Mouse (Mus musculus): Measurements from ENCODE around the gene H2-K1. TPM values are rescaled to one million over a fixed set of nuclear protein-coding genes. Genes with fewer than 3 reads are reported as not detected.

The H2-K1 gene
- total and polyA plus RNA-seq, 3 experiments = 1,734 to 2,472 (median 1,753) TPM

- dilution Hi-C loops (cut with MboI; ENCODE audit: extremely low pct_ligation_motif_present, extremely low pct_unique_long_range_greater_than_20kb, low sequenced_read_pairs) = no loop called here
Measured at GRCm38 (mm10) chr17:33979512-33980050, 20.6 kb downstream of the H2-K1 start.

GRCm38 (mm10) chr17:33978631-33979031 lies 21.5 kb downstream of the H2-K1 start:
- in situ Hi-C loops (cut with MboI; ENCODE audit: low pct_ligation_motif_present, low pct_unique_long_range_greater_than_20kb, low sequenced_read_pairs) (loop anchor here (25.0 kb wide), 1 partner anchor 1484 kb away; the partner anchor contains the start of gene H2-Q10), dilution Hi-C loops (cut with MboI; ENCODE audit: extremely low pct_ligation_motif_present, extremely low pct_unique_long_range_greater_than_20kb, low sequenced_read_pairs) (no loop called here)
- Histone ChIP-seq H3K79me2 (replicated peaks; ENCODE audit: control insufficient read depth, extremely low read depth, insufficient read depth, poor library complexity, severe bottlenecking) (no peaks in the 10 kb centered on the region), H3K9ac (ENCODE audit: insufficient read depth, low read depth) (peak overlapping the region; percentile 31), H3K36me3 (replicated peaks in 1 of 2; ENCODE audit: control insufficient read depth in 1 of 2, insufficient read depth in 1 of 2, low read length in 1 of 2) (peaks cover 0 to 12% of the 10 kb centered on the region in 2 experiments), H3K27me3 (replicated peaks) (no peaks in the 10 kb centered on the region), H3K27ac (ENCODE audit: insufficient read depth, low read depth) (peak overlapping the region; percentile 16; the same call in 1 of the 2 replicates), H3K4me1 (ENCODE audit: control insufficient read depth in 1 of 2, insufficient read depth in 2 of 2) (peaks cover 6 to 18% of the 10 kb centered on the region in 2 experiments; a peak in 3 of 4 replicates), H3K4me3 (replicated peaks in 1 of 3; ENCODE audit: low read depth in 2 of 3, low read length in 2 of 3, poor library complexity in 1 of 3) (peak overlapping the region; percentile 52 to 70 (median 69)), H3K4me2 (ENCODE audit: insufficient read depth, low read depth, poor library complexity, severe bottlenecking) (no peak overlapping the region), H3K9me3 (replicated peaks; ENCODE audit: low read length) (no peaks in the 10 kb centered on the region)
- peak; percentile 99 for DNase-seq (ENCODE audit: extremely low read depth)
- TF ChIP-seq MXI1 (IDR thresholded peaks at IDR 0.05; ENCODE audit: low read depth, low read length) (no peak; the same call in 1 of the 2 replicates), EP300 (IDR thresholded peaks at IDR 0.05; ENCODE audit: low read length) (peak; percentile 93), SMC3 (IDR thresholded peaks at IDR 0.05; ENCODE audit: low read depth, low read length) (no peak), IRF4 (IDR thresholded peaks at IDR 0.05; ENCODE audit: low read depth, low read length) (peak; percentile 98), ZKSCAN1 (IDR thresholded peaks at IDR 0.05; ENCODE audit: borderline replicate concordance, low read depth, low read length) (no peak), KAT2A (IDR thresholded peaks at IDR 0.05; ENCODE audit: insufficient replicate concordance, low read length) (no peak), JUND (conservative IDR thresholded peaks at IDR 0.05; ENCODE audit: low read depth, low read length) (peak; percentile 45; the same call in 1 of the 2 replicates), CTCF (conservative IDR thresholded peaks at IDR 0.05 in 1 of 2, IDR thresholded peaks at IDR 0.05 in 1 of 2; ENCODE audit: low read depth in 2 of 2, low read length in 2 of 2) (no peak), MEF2A (IDR thresholded peaks at IDR 0.05; ENCODE audit: borderline replicate concordance, low read depth, low read length) (0 out of 2 replicates have a peak, but pooled peaks have one; percentile 51), BHLHE40 (IDR thresholded peaks at IDR 0.05; ENCODE audit: low read depth, low read length) (peak; percentile 63), RAD21 (IDR thresholded peaks at IDR 0.05; ENCODE audit: low read depth, low read length) (no peak), ZC3H11A (IDR thresholded peaks at IDR 0.05; ENCODE audit: low read depth, low read length) (no peak), POLR2AphosphoS2 (IDR thresholded peaks at IDR 0.05; ENCODE audit: low read depth, low read length) (peak; percentile 62; the same call in 1 of the 2 replicates), ELF1 (IDR thresholded peaks at IDR 0.05; ENCODE audit: low read depth, low read length) (no peak; the same call in 1 of the 2 replicates), UBTF (IDR thresholded peaks at IDR 0.05; ENCODE audit: low read depth, low read length) (no peak), E2F4 (IDR thresholded peaks at IDR 0.05; ENCODE audit: insufficient replicate concordance, low read depth, low read length) (no peak), PAX5 (IDR thresholded peaks at IDR 0.05; ENCODE audit: low read length) (no peak), ETS1 (conservative IDR thresholded peaks at IDR 0.05; ENCODE audit: low read depth, low read length) (peak; percentile 95), POLR2A (IDR thresholded peaks at IDR 0.05; ENCODE audit: low read depth, low read length) (peak; percentile 76), HCFC1 (IDR thresholded peaks at IDR 0.05; ENCODE audit: low read depth, low read length) (no peak), JUN (IDR thresholded peaks at IDR 0.05; ENCODE audit: insufficient read depth, low read depth, low read length) (peak; percentile 71), USF2 (conservative IDR thresholded peaks at IDR 0.05; ENCODE audit: low read depth, low read length) (no peak), NRF1 (IDR thresholded peaks at IDR 0.05; ENCODE audit: low read depth, low read length) (no peak), GABPA (IDR thresholded peaks at IDR 0.05; ENCODE audit: insufficient replicate concordance, low read depth, low read length) (no peak), CHD2 (IDR thresholded peaks at IDR 0.05; ENCODE audit: low read length) (peak; percentile 77; the same call in 1 of the 2 replicates), SIN3A (IDR thresholded peaks at IDR 0.05; ENCODE audit: low read length) (peak; percentile 72; the same call in 1 of the 2 replicates), NELFE (IDR thresholded peaks at IDR 0.05; ENCODE audit: low read depth, low read length) (peak; percentile 66; the same call in 1 of the 2 replicates)

More at GRCm38 (mm10) chr17:33979512-33980050, 20.6 kb downstream of the H2-K1 start:
- Histone ChIP-seq H3K36me3 (replicated peaks in 1 of 2; ENCODE audit: control insufficient read depth in 1 of 2, insufficient read depth in 1 of 2, low read length in 1 of 2) (peaks cover 0 to 7% of the 10 kb centered on the region in 2 experiments), H3K4me2 (ENCODE audit: insufficient read depth, low read depth, poor library complexity, severe bottlenecking) (no peak overlapping the region), H3K9ac (ENCODE audit: insufficient read depth, low read depth) (no peak overlapping the region), H3K27me3 (replicated peaks) (no peaks in the 10 kb centered on the region), H3K4me1 (ENCODE audit: control insufficient read depth in 1 of 2, insufficient read depth in 2 of 2) (peaks cover 6 to 18% of the 10 kb centered on the region in 2 experiments; a peak in 3 of 4 replicates), H3K4me3 (replicated peaks in 1 of 3; ENCODE audit: low read depth in 2 of 3, low read length in 2 of 3, poor library complexity in 1 of 3) (no peak overlapping the region), H3K27ac (ENCODE audit: insufficient read depth, low read depth) (no peak overlapping the region), H3K9me3 (replicated peaks; ENCODE audit: low read length) (no peaks in the 10 kb centered on the region), H3K79me2 (replicated peaks; ENCODE audit: control insufficient read depth, extremely low read depth, insufficient read depth, poor library complexity, severe bottlenecking) (no peaks in the 10 kb centered on the region)
- in situ Hi-C loops (cut with MboI; ENCODE audit: low pct_ligation_motif_present, low pct_unique_long_range_greater_than_20kb, low sequenced_read_pairs) = loop anchor here (25.0 kb wide), 1 partner anchor 1483 kb away; the partner anchor contains the start of gene H2-Q10
- DNase-seq (ENCODE audit: extremely low read depth) = no peak
- no peak for TF ChIP-seq TBP (conservative IDR thresholded peaks at IDR 0.05; ENCODE audit: low read depth, low read length)
- TF ChIP-seq SMC3 (IDR thresholded peaks at IDR 0.05; ENCODE audit: low read depth, low read length) = no peak
- no peak for TF ChIP-seq GABPA (IDR thresholded peaks at IDR 0.05; ENCODE audit: insufficient replicate concordance, low read depth, low read length)
- TF ChIP-seq ZMIZ1 (IDR thresholded peaks at IDR 0.05; ENCODE audit: low read depth, low read length) = no peak
- no peak for TF ChIP-seq ETS1 (conservative IDR thresholded peaks at IDR 0.05; ENCODE audit: low read depth, low read length)
- no peak for TF ChIP-seq POLR2A (IDR thresholded peaks at IDR 0.05; ENCODE audit: low read depth, low read length)
- TF ChIP-seq EP300 (IDR thresholded peaks at IDR 0.05; ENCODE audit: low read length) = no peak
- no peak for TF ChIP-seq JUND (conservative IDR thresholded peaks at IDR 0.05; ENCODE audit: low read depth, low read length)
- no peak for TF ChIP-seq SIN3A (IDR thresholded peaks at IDR 0.05; ENCODE audit: low read length)
- TF ChIP-seq PAX5 (IDR thresholded peaks at IDR 0.05; ENCODE audit: low read length) = no peak
- no peak for TF ChIP-seq E2F4 (IDR thresholded peaks at IDR 0.05; ENCODE audit: insufficient replicate concordance, low read depth, low read length)
- TF ChIP-seq ELF1 (IDR thresholded peaks at IDR 0.05; ENCODE audit: low read depth, low read length) = no peak
- TF ChIP-seq KAT2A (IDR thresholded peaks at IDR 0.05; ENCODE audit: insufficient replicate concordance, low read length) = no peak
- no peak for TF ChIP-seq JUN (IDR thresholded peaks at IDR 0.05; ENCODE audit: insufficient read depth, low read depth, low read length)
